Mouse (Mus musculus) c-Kit-positive CD71-negative TER-119-negative erythroid progenitor cells, embryonic 14.5 days (primary cell): Measurements from ENCODE around the gene Map2k6.

Experiments used
- DNase-seq: peaks from one replicate; pipeline ENCODE4 v3.0.0-alpha.2; 2013; ENCODE audit warnings: low read depth

Gene Map2k6

GRCm38 (mm10) chr11:110450758-110451121 is 51.8 kb downstream of the Map2k6 start:
- no peak for DNase-seq

DNA sequence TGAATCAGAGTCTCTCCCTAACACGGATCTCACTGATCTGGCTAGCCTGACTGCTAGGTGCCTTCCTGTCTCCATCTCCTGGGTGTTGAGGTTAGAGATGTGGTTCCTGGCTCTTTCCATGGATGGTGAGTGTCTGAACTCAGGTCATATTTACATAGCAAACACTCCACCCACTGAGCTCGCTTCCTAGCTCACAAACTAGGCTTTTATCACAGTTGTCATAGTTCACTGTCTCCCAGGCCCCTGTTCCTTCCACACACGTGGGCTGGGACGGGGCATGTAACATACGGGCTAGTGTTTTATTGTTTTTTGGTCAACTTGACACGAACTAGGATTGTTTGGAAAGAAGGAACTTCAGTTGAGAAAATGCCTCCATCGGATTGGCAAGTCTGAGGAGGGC is 52.7 kb downstream of the Map2k6 start:
- DNase-seq, result no peak

DNA sequence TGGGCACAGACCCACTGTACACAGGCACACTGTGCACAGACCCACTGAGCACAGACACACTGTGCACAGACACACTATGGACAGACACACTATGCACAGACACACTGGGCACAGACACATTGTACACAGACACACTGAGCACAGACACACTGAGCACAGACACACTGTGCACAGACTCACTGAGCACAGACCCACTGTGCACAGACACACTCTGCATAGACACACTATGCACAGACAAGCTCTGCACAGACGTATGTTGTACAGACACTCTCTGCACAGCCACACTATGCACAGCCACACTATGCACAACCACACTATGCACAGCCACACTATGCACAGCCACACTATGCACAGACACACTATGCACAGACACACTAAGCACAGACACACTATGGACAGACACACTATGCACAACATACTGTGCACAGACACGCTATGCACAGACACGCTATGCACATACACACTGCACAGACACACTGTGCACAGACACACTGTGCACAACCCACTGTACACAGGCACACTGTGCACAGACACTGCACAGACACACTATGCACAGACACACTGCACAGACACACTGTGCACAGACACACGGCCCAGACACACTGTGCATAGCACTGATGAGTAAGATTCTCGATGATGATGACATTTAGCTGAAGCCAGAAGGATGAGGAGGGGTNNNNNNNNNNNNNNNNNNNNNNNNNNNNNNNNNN is 54.7 kb downstream of the Map2k6 start:
- no peak for DNase-seq

DNA sequence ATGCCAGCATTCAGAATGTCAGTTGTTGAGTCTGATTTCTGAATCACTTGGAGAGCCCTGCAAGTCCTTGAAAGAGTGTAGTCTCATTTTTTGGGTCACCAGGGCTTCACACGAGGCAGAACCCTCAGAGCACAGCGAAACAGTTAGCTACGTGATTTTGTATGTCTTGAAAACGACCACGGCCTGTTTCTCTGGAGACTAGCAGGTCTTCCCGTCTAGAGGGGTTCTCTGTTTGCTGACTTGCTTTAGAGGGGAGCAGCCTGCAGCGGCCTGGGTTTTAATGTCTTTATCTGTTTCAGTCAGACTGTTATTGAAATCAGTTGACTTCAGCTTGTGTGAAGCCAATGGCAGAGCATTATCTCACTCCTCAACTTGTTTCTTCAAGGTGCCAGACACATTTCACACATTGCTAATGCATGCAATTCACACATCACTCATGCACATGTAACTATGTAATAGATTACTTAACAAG is 58.6 kb downstream of the Map2k6 start:
- no peak for DNase-seq

DNA sequence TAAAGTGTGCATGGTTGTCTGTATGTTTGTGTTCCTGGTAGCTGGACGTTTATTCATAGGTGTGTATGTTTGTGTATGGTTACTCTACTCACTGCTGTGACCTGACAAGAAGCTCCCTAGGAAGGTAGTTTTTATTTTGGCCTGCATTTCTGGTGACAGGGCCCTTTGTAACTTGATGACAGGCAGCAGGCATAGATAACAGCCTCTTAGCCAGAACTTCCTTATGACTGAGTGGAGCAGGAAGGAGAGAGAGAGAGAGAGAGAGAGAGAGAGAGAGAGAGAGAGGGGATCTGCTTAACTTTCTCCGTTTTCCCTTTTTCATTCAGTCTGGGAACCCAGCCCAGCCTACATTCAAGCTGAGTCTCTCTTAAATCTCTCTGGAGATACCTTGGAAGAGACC is 61.6 kb downstream of the Map2k6 start:
- no peak for DNase-seq

DNA sequence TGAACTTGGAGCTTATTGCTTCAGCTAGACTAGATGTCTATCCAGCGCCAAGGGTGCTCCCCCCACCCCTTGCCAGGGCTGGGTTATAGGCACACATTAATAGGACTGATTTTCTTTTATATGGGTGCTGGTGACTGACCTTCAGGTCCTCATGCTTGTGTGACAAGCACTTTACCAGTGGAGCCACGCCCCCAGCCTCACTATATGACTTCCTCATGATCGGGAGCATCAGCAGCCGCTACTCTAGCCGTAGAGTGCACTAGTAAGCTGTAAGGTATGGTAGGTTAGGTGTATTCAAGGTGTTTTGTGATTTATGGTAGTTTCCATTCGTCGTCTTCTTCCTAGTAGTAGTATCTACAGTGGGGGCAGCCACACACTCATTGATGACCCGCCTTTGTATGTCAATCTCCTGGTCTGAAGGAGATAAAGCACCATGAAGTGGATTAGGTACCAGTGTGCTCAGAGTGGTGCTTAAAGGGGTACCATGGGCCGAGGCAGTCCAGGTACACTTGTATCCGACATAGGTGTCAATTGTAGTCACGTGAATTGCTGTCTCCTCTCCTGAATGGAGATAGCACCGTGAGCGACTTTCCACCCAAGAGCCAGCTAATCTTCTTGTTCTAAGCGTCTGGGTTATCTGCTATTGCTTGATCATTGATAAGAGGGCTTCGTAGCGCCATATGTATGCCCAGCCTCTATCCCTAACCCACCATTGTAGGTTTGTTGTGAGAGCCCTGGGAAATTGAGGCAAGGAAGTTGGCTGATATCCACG is 62.8 kb downstream of the Map2k6 start:
- DNase-seq, result no peak

- no peak for DNase-seq
Measured at GRCm38 (mm10) chr11:110462975-110463578, 64.2 kb downstream of the Map2k6 start.

DNA sequence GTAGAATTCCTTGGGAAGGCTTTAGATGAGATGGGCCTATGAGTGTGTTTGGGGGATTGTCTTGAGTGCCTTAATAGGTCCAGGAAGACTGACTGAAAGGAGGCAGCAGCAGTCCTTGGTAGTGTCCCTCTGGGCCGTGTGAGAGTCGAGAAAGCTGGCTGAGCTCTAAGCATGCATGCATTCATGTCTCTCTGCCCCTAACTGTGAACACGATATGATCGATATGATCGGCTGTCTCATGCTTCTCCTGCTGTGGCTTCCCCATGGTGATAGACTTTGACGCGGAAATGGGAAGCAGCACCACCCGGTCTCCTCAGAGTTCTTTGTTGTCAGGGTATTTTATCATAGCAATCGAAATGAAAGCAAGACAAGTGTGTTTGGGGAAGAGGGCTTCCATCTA is 64.9 kb downstream of the Map2k6 start:
- no peak for DNase-seq

- no peak for DNase-seq
Measured at GRCm38 (mm10) chr11:110469054-110469453, 70.1 kb downstream of the Map2k6 start.

DNA sequence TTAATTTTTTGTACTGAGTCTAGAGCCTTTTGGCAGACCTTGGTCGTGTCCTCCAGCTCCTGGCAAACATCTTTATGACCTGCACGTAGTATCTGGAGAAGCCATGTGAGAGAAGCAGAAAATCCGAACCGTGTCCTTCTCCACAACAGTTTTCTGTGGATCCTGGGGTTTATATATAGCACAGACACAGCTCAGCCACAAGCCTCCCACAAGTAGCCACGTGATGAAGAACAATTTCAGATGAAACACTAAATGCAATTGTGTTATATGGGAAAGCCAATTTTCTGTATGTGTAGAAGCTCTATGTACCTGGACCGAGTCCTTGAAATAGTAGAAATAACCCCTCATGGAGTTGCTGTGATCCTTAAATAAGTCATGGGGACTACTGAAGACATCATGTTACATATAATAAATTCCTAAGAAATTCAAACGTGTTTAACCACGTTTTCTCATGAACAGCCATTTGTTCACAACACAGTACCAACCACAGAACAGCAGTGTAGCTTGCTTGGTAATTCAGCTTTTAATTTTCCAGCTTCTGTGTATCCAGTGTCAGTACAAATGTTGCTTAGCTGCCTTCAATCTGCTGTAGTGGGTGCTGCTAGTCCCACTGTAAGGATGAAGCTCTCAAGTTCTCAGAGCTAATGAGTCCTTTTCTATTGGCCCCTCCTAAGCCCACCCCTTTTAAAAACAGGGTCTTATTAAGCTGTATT is 71.8 kb downstream of the Map2k6 start:
- no peak for DNase-seq

DNA sequence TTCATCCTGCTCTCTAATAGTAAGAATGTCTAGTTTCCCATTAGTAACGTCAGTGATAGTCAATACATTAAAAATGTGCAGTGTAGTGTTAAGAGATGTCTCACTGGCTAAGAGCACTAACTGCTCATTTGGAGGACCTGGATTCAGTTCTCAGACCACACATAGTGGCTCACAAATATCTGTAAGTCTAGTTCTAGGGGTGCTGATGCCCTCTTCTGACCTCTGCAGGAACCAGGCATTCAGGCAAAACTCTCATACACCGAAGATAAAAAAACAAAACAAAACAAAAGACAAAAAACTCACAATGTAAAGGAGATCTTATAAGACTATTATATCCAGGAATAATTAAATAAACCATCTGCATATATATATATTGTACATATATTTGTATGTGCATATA is 72.4 kb downstream of the Map2k6 start:
- no peak for DNase-seq

GRCm38 (mm10) chr11:110472078-110472477 is 73.2 kb downstream of the Map2k6 start:
- DNase-seq, result no peak

GRCm38 (mm10) chr11:110473495-110473894 is 74.6 kb downstream of the Map2k6 start:
- no peak for DNase-seq

DNA sequence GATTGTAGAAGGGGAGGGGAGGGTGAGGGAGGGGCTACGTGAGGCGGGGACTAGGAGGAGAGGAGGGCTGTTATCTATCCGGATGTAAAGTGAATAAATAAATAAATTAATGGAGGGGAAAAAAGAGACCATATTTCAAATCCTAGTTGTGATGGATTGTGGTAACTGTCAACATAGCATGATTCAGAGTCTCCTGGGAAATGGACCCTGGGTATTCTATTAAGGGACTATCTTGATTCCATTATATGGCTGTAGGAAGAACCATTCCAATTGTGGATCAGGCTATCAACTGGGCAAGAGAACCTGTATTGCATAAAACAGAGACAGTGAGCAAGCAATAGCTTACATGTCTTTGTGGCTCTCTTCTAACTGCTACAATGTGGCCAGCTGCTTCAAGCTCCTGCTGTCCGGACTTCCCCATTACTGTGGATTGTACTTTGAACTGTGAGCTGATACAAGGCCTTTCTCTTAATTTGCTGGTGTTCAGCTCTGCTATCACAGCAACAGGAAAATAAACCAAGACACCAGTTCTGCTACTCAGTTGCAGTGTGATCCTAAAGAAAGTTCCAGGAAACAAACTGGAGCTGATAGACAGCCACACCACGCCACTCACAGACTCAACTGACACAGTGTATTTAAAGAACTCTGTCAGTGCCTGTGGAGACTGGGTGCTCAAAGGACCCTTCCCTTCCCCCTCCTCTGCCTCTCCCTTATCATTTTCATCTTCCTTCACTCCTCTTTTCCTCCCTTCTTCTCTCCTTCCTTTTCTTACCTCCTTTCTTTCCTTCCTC is 77.6 kb downstream of the Map2k6 start:
- no peak for DNase-seq

DNA sequence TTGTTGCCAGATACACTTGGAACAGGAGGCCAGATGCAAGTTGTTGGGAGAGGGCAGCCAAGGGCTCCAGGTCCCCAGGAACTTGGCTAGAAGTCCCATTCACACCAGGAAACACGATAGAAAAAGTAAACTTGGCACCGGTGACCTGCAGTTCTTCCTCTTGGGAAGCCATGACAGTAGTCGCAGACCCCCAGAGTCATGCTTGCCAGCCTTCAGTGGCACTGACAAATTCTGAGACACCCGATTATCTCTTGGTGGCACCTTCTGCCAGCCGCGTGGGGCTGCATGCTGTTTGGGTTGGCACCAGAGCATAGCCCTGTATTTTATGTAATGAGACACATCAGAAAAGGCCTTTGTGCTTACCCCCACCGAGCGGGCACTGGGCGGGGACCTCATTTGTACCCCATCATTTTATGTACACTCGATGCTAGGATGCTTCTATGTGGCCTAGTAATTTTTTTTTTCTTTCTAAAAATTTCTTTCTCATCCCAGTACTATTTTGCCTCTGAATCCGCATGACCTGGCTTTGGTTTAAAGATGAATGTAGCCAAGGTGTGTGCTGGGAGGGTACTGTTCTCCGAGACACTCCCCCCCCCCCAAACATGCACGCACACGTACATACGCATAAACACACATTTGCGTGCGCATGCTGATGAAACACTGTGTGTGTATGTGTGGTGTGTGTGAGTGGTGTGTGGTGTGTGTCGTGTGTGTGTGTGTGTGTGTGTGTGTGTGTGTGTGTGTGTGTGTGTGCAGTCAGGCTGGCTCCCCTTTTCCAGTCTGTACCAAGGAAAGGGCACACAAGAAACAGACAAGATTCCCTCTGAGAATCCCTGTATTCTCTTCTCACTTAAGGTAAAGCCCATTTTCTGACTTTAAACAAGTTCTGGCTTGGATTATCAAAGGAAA is 79.3 kb downstream of the Map2k6 start:
- DNase-seq, result no peak

- DNase-seq, result no peak
Measured at GRCm38 (mm10) chr11:110478978-110479384, 80.1 kb downstream of the Map2k6 start.

DNA sequence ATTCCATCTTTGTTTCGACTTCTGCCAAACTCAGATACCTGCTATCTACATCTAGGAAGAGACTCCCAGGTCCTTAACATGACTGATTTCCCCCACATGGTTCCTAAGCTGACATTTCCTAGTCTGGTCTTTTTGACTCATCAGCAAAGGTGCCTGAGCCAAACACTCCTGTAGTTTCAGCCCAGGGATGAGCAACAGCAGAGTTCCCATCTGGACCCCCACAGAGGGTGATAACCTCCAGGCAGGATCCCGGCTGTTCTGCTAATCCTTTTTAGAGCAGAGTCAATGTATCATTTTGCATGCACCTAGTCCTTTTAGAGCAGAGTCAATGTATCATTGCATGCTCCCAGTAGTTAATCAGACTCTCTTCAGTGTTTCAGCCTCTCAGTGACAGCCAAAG is 82.5 kb downstream of the Map2k6 start:
- DNase-seq, result no peak

GRCm38 (mm10) chr11:110482176-110482575 is 83.3 kb downstream of the Map2k6 start:
- no peak for DNase-seq

DNA sequence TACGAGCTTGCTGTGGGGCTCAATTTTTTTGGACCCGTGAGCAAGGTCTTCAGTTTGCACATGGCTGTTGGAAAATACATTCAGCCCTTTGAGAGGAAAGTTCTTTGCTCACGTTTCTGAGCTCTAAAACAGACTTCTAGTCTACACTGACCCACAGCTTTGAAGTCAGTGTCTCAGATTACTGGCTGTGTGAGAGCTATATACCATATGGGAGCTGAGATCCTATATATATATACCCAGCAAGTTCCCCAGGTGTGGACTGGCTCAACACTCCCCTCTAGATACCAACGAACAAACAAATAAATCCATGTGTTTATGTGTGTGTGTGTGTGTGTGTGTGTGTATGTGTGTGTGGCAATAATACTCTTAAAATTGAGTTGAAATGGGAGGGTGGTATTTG is 83.7 kb downstream of the Map2k6 start:
- DNase-seq, result no peak

GRCm38 (mm10) chr11:110483165-110483564 is 84.2 kb downstream of the Map2k6 start:
- peak; percentile 50 for DNase-seq

- DNase-seq, result no peak
Measured at GRCm38 (mm10) chr11:110484426-110484825, 85.5 kb downstream of the Map2k6 start.
